ENCODE assay signal across 10 mouse cellular contexts in the genomic region with DNA sequence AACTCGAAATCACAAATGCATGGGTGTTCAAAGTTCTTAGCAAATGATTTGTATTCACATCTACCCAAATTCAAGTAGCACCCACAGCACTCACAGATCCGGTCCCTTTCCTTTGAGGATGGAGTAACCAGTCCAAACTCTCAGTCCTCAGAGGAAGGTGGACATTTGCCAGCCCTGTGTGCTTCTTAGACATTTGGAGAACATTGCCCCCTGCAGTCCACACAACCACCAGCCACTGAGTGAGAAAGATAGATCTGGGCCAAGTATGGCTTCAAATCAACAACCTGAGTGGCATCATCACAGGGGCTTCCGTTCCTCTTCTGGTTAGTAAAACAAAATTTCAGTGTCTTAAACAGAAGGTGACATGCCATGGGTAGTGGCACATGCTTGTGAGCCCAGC. TPM values are rescaled to one million over a fixed set of nuclear protein-coding genes. Genes with fewer than 3 reads are reported as not detected.
A peak's percentile ranks its signal among the peaks of the same experiment; 100 is the strongest.
DNase-seq lines count a peak whose midpoint lies in the region; ATAC-seq and TF ChIP-seq lines count a peak whose summit lies in the region.
"Had no signal": no experiment of that assay in that cellular context is flagged by ENCODE, and none has a peak within 500 bp of the region (broad histone marks: within the 10 kb centered on the region; RNA-seq: fewer than 3 reads in every experiment).

No protein-coding gene starts in this region.

- whole genome bisulfite sequencing in liver, embryonic 14.5 days (ENCODE audit: insufficient replicate concordance), result 54% methylated on average over 3 of the region's 3 CpGs

- ATAC-seq in liver, embryonic 14.5 days (ENCODE audit: insufficient read depth), result no peak

- no peak overlapping the region for H3K4me3 ChIP-seq in liver, embryonic 14.5 days (ENCODE audit: insufficient read depth in 1 of 2, low read depth in 2 of 2, low read length in 2 of 2)
- H3K4me3 ChIP-seq: erythroblast, embryonic 14.5 days; heart, embryonic 15.5 days had no signal

- peak; percentile 15 for DNase-seq in adrenal gland, adult 2 months
- no peak for DNase-seq in adrenal gland, adult 18-20 months (ENCODE audit: low spot score in 2 of 2)
- no peak for DNase-seq in liver, embryonic 14.5 days (ENCODE audit: low read depth in 3 of 3, low spot score in 3 of 3)
- no peak for DNase-seq in liver
- peak; percentile 50 to 66 for DNase-seq in cerebellum, postnatal 14 days
- DNase-seq in right cerebral cortex, postnatal 10 days (ENCODE audit: low spot score in 2 of 2), result peak; percentile 59 to 76
- no peak for DNase-seq in spleen, adult 18-20 months
- DNase-seq in spleen, adult 12 weeks (ENCODE audit: low spot score), result no peak

- no peak overlapping the region for H3K27ac ChIP-seq in liver, embryonic 14.5 days
- H3K27ac ChIP-seq: heart, embryonic 15.5 days had no signal

- no peaks in the 10 kb centered on the region for H3K9me3 ChIP-seq in liver, embryonic 14.5 days (ENCODE audit: control insufficient read depth, low read length)
- H3K9me3 ChIP-seq: heart, embryonic 15.5 days had no signal

- no peak overlapping the region for H3K4me2 ChIP-seq in liver, embryonic 14.5 days (ENCODE audit: low read depth)
- H3K4me2 ChIP-seq: heart, embryonic 15.5 days had no signal

- H3K4me1 ChIP-seq in liver, embryonic 14.5 days (replicated peaks; ENCODE audit: control insufficient read depth in 2 of 2, insufficient read depth in 2 of 2, low read length in 1 of 2), result no peaks in the 10 kb centered on the region
- H3K4me1 ChIP-seq: heart, embryonic 15.5 days had no signal

- no peak overlapping the region for H3K9ac ChIP-seq in liver, embryonic 14.5 days (replicated peaks)
- H3K9ac ChIP-seq: heart, embryonic 15.5 days had no signal

- TF ChIP-seq EP300 in liver, embryonic 14.5 days (IDR thresholded peaks at IDR 0.05; ENCODE audit: low read depth), result no peak

- no peaks in the 10 kb centered on the region for H3K27me3 ChIP-seq in liver, embryonic 14.5 days (ENCODE audit: control insufficient read depth, insufficient read depth, low read length)
- H3K27me3 ChIP-seq: heart, embryonic 15.5 days had no signal

- TF ChIP-seq CTCF in liver, embryonic 14.5 days (IDR thresholded peaks at IDR 0.05; ENCODE audit: low read depth), result 0 out of 2 replicates have a peak, but pooled peaks have one; percentile 5

- no peaks in the 10 kb centered on the region for H3K36me3 ChIP-seq in liver, embryonic 14.5 days (replicated peaks; ENCODE audit: control insufficient read depth, insufficient read depth, low read depth)
- H3K36me3 ChIP-seq: heart, embryonic 15.5 days had no signal

RNA-seq across cellular contexts. Expression of gene Dbx2, which starts 38.0 kb away (rescaled TPM):
- total RNA-seq in adrenal gland, adult 2 months (2021), result not detected
- 0.10 and 0.15 TPM in 2 replicates for polyA plus RNA-seq in adrenal gland, adult 2 months (2012; rRNA removed)
- total RNA-seq in adrenal gland, adult 18-20 months (2021), result not detected
- not detected in 2 replicates for polyA plus RNA-seq in liver, embryonic 14.5 days (2012; rRNA removed)
- polyA plus RNA-seq in liver, embryonic 14.5 days (2014; fragmentation: Nextera tagmentation; extraction: Ambion mirVana), result not detected in 2 replicates
- polyA plus RNA-seq: erythroblast, embryonic 14.5 days; heart, embryonic 15.5 days had no signal

Comparison
In these comparisons a context has a peak if more than half of its experiments do, and no peak if none do; other contexts are left out.
1. DNase-seq: peak in adrenal gland, adult 2 months (single experiment), cerebellum, postnatal 14 days (2 of 2) and right cerebral cortex, postnatal 10 days (2 of 2); none in adrenal gland, adult 18-20 months (0 of 2), liver, embryonic 14.5 days (0 of 3), liver (single experiment), spleen, adult 18-20 months (0 of 2) and spleen, adult 12 weeks (single experiment).